Mouse (Mus musculus): ENCODE results near the gene Cacna1c. TPM values are rescaled to one million over a fixed set of nuclear protein-coding genes. Genes with fewer than 3 reads are reported as not detected.
"Not testable (repeated sequence)": the region's sequence is repeated elsewhere in the genome, so short reads cannot be mapped to it uniquely, and the experiment has no call there.

The Cacna1c gene
- total RNA-seq, 2 experiments from 2014 or later: 233 to 249 TPM

- DNase-seq: peak; percentile 85
Measured at GRCm38 (mm10) chr6:118646265-118647061, 549.8 kb downstream of the Cacna1c start.

GRCm38 (mm10) chr6:118644866-118645265 lies 551.4 kb downstream of the Cacna1c start:
- no peak for DNase-seq

- no peak for DNase-seq
Measured at GRCm38 (mm10) chr6:118643541-118643940, 552.7 kb downstream of the Cacna1c start.

GRCm38 (mm10) chr6:118641671-118642325 lies 554.4 kb downstream of the Cacna1c start:
- no peak for DNase-seq

GRCm38 (mm10) chr6:118639816-118640215 lies 556.4 kb downstream of the Cacna1c start:
- DNase-seq: no peak

- DNase-seq: no peak
Measured at GRCm38 (mm10) chr6:118638911-118639310, 557.3 kb downstream of the Cacna1c start.

- no peak for DNase-seq
Measured at GRCm38 (mm10) chr6:118632491-118632890, 563.7 kb downstream of the Cacna1c start.

GRCm38 (mm10) chr6:118630006-118630405 lies 566.2 kb downstream of the Cacna1c start:
- DNase-seq: no peak

- DNase-seq: no peak
Measured at GRCm38 (mm10) chr6:118626246-118626645, 570.0 kb downstream of the Cacna1c start.

- no peak for DNase-seq
Measured at GRCm38 (mm10) chr6:118623609-118624008, 572.6 kb downstream of the Cacna1c start.

GRCm38 (mm10) chr6:118621866-118622265 lies 574.4 kb downstream of the Cacna1c start:
- no peak for DNase-seq

GRCm38 (mm10) chr6:118621406-118621805 lies 574.8 kb downstream of the Cacna1c start:
- no peak for DNase-seq

- DNase-seq: no peak
Measured at GRCm38 (mm10) chr6:118608906-118609305, 587.3 kb downstream of the Cacna1c start.

- no peak for DNase-seq
Measured at GRCm38 (mm10) chr6:118605974-118606373, 590.2 kb downstream of the Cacna1c start.

GRCm38 (mm10) chr6:118603825-118604224 lies 592.4 kb downstream of the Cacna1c start:
- DNase-seq: no peak

GRCm38 (mm10) chr6:118595681-118596055 lies 600.5 kb downstream of the Cacna1c start:
- DNase-seq: no peak

GRCm38 (mm10) chr6:118594833-118595680 lies 601.2 kb downstream of the Cacna1c start:
- peak; percentile 53 for DNase-seq

- DNase-seq: no peak
Measured at GRCm38 (mm10) chr6:118594070-118594469, 602.1 kb downstream of the Cacna1c start.

GRCm38 (mm10) chr6:118593377-118594061 lies 602.7 kb downstream of the Cacna1c start:
- no peak for DNase-seq

GRCm38 (mm10) chr6:118592662-118593376 lies 603.4 kb downstream of the Cacna1c start:
- DNase-seq: no peak

GRCm38 (mm10) chr6:118578741-118579140 lies 617.5 kb downstream of the Cacna1c start:
- DNase-seq: not testable (repeated sequence)

GRCm38 (mm10) chr6:118574351-118574750 lies 621.9 kb downstream of the Cacna1c start:
- no peak for DNase-seq
